Mouse (Mus musculus) liver, embryonic 14.5 days (tissue): ENCODE results near the gene Oxsr1. TPM values are rescaled to one million over a fixed set of nuclear protein-coding genes. Genes with fewer than 3 reads are reported as not detected.

ENCODE experiments used
- ATAC-seq: fragments of 200-750 bp; cut with Nextera tagmentation; 2 replicates; pipeline ENCODE4 v1.8.0; 2017; ENCODE audit warnings: moderate number of reproducible peaks, mild to moderate bottlenecking, moderate library complexity; ENCODE audit not compliant: insufficient read depth
- DNase-seq, 3 experiments: peaks; one replicate each; pipeline ENCODE4 v3.0.0-alpha.2; 2012 to 2013; ENCODE audit warnings: low read depth in 3 of 3, low spot score in 3 of 3
- H3K27ac ChIP-seq: fragments of 300-500 bp; sonication (generic); 2 replicates; pipeline ENCODE4 v1.5.1; 2014; ENCODE audit warnings: moderate library complexity, mild to moderate bottlenecking, control low read depth, inconsistent platforms
- H3K27me3 ChIP-seq: fragments of 300-500 bp; sonication (generic); 2 replicates; pipeline ENCODE4 v1.6.1; 2014; ENCODE audit warnings: mild to moderate bottlenecking, low read length, moderate library complexity; ENCODE audit not compliant: control insufficient read depth, insufficient read depth
- H3K36me3 ChIP-seq: fragments of 300-500 bp; sonication (generic); replicated peaks from 2 replicates; pipeline ENCODE4 v1.6.1; 2014; ENCODE audit warnings: low read depth; ENCODE audit not compliant: control insufficient read depth, insufficient read depth
- H3K4me1 ChIP-seq, 2 experiments: fragments of 200-500 bp in 1 of 2; fragments of 300-500 bp in 1 of 2; sonication (generic) in 1 of 2; replicated peaks; 2 replicates each; pipeline ENCODE4 v1.6.1; 2012 to 2014; ENCODE audit warnings: antibody characterized with exemption in 1 of 2, inconsistent platforms in 1 of 2, low read length in 1 of 2; ENCODE audit not compliant: control insufficient read depth in 2 of 2, insufficient read depth in 2 of 2
- H3K4me2 ChIP-seq: fragments of 300-500 bp; sonication (generic); 2 replicates; pipeline ENCODE4 v1.6.1; 2014; ENCODE audit warnings: low read depth, mild to moderate bottlenecking, control low read depth, moderate library complexity
- H3K4me3 ChIP-seq, 2 experiments: fragments of 200-500 bp in 1 of 2; fragments of 300-500 bp in 1 of 2; sonication (generic) in 1 of 2; 2 replicates each; pipeline ENCODE4 v1.5.1; 2012 to 2014; ENCODE audit warnings: low read depth in 2 of 2, low read length in 2 of 2, mild to moderate bottlenecking in 2 of 2, control low read depth in 1 of 2, inconsistent platforms in 1 of 2, moderate library complexity in 1 of 2; ENCODE audit not compliant: insufficient read depth in 1 of 2
- H3K9ac ChIP-seq: fragments of 300-500 bp; sonication (generic); replicated peaks from 2 replicates; pipeline ENCODE4 v1.6.1; 2014; ENCODE audit warnings: mild to moderate bottlenecking, control low read depth, moderate library complexity
- H3K9me3 ChIP-seq: fragments of 300-500 bp; sonication (generic); 2 replicates; pipeline ENCODE4 v1.6.1; 2016; ENCODE audit warnings: low read length, mixed read lengths; ENCODE audit not compliant: control insufficient read depth
- CTCF ChIP-seq: IDR thresholded peaks from 2 replicates; pipeline ENCODE4 v1.5.1; 2016; ENCODE audit warnings: antibody characterized with exemption, low read depth, control low read depth
- EP300 ChIP-seq: IDR thresholded peaks from 2 replicates; pipeline ENCODE4 v1.6.1; 2016; ENCODE audit warnings: antibody characterized with exemption, low read depth
- WGBS: fragments of 180-500 bp; shearing (Covaris S2); extraction: QIAGEN DNeasy Blood & Tissue Kit; methylation state at CpG from one replicate; pipeline ENCODE4 v1.1.7; 2014; ENCODE audit not compliant: insufficient replicate concordance; 5-methylcytosine and 5-hydroxymethylcytosine counted together
- polyA plus RNA-seq, 2 experiments: library from polyadenylated mRNA; depleted of rRNA in 1 of 2; stranded (reverse) in 1 of 2; unstranded in 1 of 2; fragments of >200 nt; fragmentation: Nextera tagmentation in 1 of 2; extraction: Ambion mirVana in 1 of 2; gene quantifications; 2 replicates each; pipeline versions ENCODE4 v1.2.1 to v1.2.3; 2012 to 2014

The Oxsr1 gene
- polyA plus RNA-seq, 2 experiments, result 4.9 to 11.8 TPM

DNA sequence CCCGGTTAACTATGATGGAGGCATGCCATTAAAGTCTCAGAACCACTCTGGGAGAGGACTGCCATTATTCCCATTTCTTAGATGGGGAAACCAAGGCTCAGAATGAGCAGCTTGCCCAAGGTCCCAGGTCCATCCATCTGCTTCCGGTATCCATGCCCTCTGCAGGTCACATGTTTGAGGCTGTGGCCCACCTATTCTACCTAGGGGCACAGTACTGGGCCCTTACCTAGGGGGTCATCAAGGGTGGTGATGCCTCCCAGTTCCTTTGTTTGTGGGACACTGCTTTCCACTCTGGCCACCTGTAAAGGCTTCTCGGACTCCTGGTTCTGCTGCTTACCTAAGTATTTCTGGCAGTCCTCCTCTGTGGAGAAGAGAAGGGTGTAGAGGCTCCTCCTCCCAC lies 16.1 kb upstream of the Oxsr1 start:
- Histone ChIP-seq H3K27me3 (no peaks in the 10 kb centered on the region), H3K4me1 (peaks cover 11 to 25% of the 10 kb centered on the region in 2 experiments), H3K9ac (no peak overlapping the region), H3K27ac (no peak overlapping the region), H3K4me3 (no peak overlapping the region), H3K4me2 (no peak overlapping the region), H3K36me3 (no peaks in the 10 kb centered on the region), H3K9me3 (no peaks in the 10 kb centered on the region)
- no peak for DNase-seq
- TF ChIP-seq EP300, result no peak
- no peak for TF ChIP-seq CTCF
- ATAC-seq, result no peak
- WGBS, result 81% methylated on average over 3 of the region's 3 CpGs

DNA sequence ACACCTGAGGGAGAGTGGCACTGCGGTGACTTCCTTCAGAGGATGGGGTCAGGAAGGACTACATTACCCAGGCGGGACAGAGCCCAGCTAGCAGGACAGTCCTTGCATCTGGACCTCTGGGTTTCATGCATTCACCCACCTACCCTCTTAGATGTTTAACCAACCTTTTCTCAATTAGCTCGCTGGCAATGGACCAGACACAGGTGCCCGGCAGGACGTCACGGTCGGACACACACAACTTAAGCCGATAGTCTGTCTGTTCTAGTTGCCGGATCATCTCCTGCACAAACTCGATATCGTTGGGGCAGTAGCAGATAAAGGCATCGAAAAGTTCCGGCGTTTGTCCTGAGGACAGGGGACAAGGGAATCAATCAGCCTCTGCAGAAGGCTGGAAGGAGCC lies 15.6 kb upstream of the Oxsr1 start:
- Histone ChIP-seq H3K9me3 (no peaks in the 10 kb centered on the region), H3K27ac (no peak overlapping the region), H3K4me2 (no peak overlapping the region), H3K9ac (no peak overlapping the region), H3K4me3 (no peak overlapping the region), H3K36me3 (no peaks in the 10 kb centered on the region), H3K4me1 (peaks cover 11 to 24% of the 10 kb centered on the region in 2 experiments), H3K27me3 (no peaks in the 10 kb centered on the region)
- WGBS, result 86% methylated on average over 14 of the region's 14 CpGs
- ATAC-seq (no peak), DNase-seq (no peak)
- TF ChIP-seq CTCF, result no peak
- TF ChIP-seq EP300, result no peak

DNA sequence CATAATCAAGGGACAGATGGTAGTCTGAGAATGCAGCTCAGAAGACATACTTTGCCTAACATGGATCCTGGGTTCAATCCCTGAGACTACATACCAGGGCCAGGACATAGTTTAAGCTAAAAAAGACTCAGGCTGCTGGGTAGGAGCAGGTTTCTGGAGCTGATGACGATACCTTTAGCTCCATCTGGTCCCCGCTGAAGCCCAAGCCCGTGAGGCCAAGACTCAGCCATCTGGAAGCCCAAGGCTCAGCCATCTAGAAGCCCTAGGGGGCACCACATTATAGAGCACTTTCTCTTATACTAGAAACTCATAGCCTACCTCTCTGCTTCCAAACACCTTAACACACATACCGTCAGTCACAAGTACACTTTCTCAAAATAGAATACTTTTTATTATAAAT lies 13.3 kb upstream of the Oxsr1 start:
- Histone ChIP-seq H3K36me3 (no peaks in the 10 kb centered on the region), H3K4me3 (no peak overlapping the region), H3K9ac (no peak overlapping the region), H3K27ac (no peak overlapping the region), H3K27me3 (no peaks in the 10 kb centered on the region), H3K4me1 (peaks cover 11 to 15% of the 10 kb centered on the region in 2 experiments), H3K9me3 (no peaks in the 10 kb centered on the region), H3K4me2 (no peak overlapping the region)
- DNase-seq (no peak), ATAC-seq (no peak)
- TF ChIP-seq CTCF, result no peak
- no peak for TF ChIP-seq EP300
- 79% methylated on average over 4 of the region's 4 CpGs for WGBS

DNA sequence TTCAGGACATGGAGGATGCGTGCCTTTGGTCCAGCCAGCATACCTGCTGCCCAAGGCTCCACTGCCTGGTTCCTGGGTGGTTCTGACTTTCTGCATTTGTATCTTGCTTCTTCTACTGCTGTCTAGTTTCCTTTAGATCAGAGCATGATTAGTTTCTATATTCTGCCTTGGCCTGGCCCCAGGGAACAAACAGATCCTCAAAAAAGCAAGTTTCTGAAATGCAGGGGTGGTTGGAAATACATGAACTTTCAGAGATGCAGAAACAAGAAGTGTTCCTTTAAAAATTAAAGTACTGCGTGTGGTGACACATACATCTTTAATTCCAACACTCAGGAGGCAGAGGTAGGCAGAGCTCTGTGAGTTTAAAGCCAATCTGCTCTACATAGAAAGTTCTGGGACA lies 12.6 kb upstream of the Oxsr1 start:
- TF ChIP-seq EP300 (no peak), CTCF (no peak)
- no peak overlapping the region for H3K9ac ChIP-seq
- H3K9me3 ChIP-seq, result no peaks in the 10 kb centered on the region
- H3K36me3 ChIP-seq, result no peaks in the 10 kb centered on the region
- H3K4me1 ChIP-seq, result peaks cover 6 to 9% of the 10 kb centered on the region in 2 experiments
- H3K4me3 ChIP-seq, result no peak overlapping the region
- no peak for ATAC-seq
- 70% methylated on average over 2 of the region's 2 CpGs for WGBS
- DNase-seq, result no peak
- no peak overlapping the region for H3K27ac ChIP-seq
- no peak overlapping the region for H3K4me2 ChIP-seq
- H3K27me3 ChIP-seq, result no peaks in the 10 kb centered on the region

DNA sequence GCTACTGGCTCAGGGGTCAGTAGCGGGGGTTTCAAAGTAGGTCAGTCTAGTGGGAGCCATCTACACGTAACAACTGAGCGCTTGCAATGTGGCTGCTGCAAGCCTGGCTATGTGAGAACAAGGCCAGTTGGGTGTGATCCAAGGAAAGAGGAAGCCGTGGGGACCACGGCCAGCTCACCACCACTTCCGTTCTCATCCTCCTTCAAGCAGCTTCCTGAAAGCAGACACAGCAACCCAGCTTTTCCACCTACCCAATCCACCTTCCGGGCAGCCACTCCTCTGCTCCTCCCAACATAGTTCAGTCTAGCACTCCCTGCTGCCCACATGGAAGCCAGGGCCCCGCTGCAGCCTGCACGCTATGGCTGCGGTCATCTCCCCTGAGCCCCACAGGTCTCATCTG lies 12.1 kb upstream of the Oxsr1 start:
- DNase-seq (no peak), ATAC-seq (no peak; the same call in 1 of the 2 replicates)
- no peaks in the 10 kb centered on the region for H3K9me3 ChIP-seq
- WGBS, result 21% methylated on average over 10 of the region's 10 CpGs
- H3K4me3 ChIP-seq, result no peak overlapping the region
- TF ChIP-seq CTCF, result no peak
- no peak for TF ChIP-seq EP300
- no peaks in the 10 kb centered on the region for H3K36me3 ChIP-seq
- H3K27me3 ChIP-seq, result no peaks in the 10 kb centered on the region
- peaks cover 5 to 7% of the 10 kb centered on the region in 2 experiments for H3K4me1 ChIP-seq
- no peak overlapping the region for H3K4me2 ChIP-seq
- H3K27ac ChIP-seq, result no peak overlapping the region
- H3K9ac ChIP-seq, result no peak overlapping the region
